Mouse (Mus musculus) E14TG2a.4 (cell line): ENCODE measurements at regions not wholly inside any gene's neighbourhood (a gene's known extent, or its start where the extent isn't known, plus 50 kb on each side); places are given as distances from the start of the nearest gene placed in this dataset.
"Not testable (repeated sequence)": the region's sequence is repeated elsewhere in the genome, so short reads cannot be mapped to it uniquely, and the experiment has no call there.

Source experiments
- CTCF ChIP-seq: conservative IDR thresholded peaks from 2 replicates; pipeline ENCODE4 v1.5.1; 2014; ENCODE audit warnings: low read length
- NANOG ChIP-seq: IDR thresholded peaks from 2 replicates; pipeline ENCODE4 v1.6.1; 2014; ENCODE audit warnings: borderline replicate concordance, low read length, mixed read lengths
- POU5F1 ChIP-seq: IDR thresholded peaks from 2 replicates; pipeline ENCODE4 v1.6.1; 2014; ENCODE audit warnings: low read length, borderline replicate concordance

DNA sequence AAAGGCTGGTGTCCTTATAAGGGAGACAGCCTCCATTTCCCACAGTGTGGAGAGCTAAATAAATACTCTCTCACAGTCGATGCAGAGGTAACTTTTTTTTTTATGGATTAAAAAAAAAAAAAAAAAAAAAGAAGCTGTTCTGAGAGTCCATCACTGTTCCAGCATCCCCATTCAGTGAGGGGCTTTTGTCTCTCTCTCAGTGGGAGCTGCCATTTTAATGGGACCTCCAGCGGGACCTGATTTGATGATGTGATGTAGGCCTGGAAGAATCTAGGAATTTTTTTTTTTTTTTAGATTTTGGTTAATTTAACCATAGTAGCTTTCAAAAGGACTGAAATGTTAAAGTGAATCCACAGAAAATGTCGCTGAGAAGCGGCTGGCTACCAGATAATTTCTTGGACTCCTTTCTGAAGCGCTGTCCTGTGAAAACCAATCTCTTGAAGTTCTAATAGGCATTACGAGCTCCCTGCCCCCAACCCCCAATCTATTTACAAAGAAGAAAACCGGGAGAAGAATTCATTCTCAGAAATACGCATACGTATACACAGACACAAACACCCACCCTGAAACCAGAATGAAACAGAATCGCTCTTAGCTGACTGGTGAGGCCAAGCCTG lies 316.8 kb upstream of the Gdi2 start:
- TF ChIP-seq CTCF, NANOG, POU5F1: not testable (repeated sequence)
